Comparison of ENCODE assay signal across 7 mouse cellular contexts in the genomic region with DNA sequence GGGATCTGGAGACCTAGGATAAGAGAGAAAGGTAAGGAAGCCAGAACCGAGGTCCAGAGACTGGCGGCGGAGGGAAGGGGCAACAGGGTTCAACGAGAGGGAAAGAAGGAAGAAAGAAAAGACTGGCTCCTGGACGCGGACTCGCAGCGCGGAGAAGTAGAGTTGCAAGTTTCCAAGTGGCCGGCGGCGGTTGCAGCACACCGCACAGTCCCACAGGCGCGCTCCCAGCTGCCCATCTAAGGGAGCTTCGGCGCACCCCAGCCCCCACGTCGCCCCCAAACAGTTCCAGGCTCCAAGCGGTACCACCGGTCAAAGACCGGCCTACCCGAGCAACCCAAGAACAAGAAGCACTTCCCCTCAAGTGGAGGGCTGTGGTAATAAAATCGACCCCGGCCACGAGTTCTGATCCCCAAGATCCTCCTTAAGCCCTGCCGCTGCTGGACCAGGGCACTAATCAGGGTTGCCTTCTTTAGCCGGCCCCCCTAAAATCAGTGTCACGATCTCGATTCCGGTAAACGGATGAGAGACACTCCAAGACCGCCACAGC. TPM values are rescaled to one million over a fixed set of nuclear protein-coding genes. Genes with fewer than 3 reads are reported as not detected.
DNase-seq lines count a peak whose midpoint lies in the region; ATAC-seq lines count a peak whose summit lies in the region.

No protein-coding gene starts in this region.

- H3K27ac ChIP-seq in lung, embryonic 16.5 days (ENCODE audit: low read length) = peak overlapping the region; percentile 88
- H3K27ac ChIP-seq in embryonic facial prominence, embryonic 13.5 days = peak overlapping the region; percentile 100

- WGBS in lung, embryonic 16.5 days = under 1% methylated on average over 33 of the region's 33 CpGs
- under 1% methylated on average over 33 of the region's 33 CpGs for WGBS in embryonic facial prominence, embryonic 13.5 days

- no peaks in the 10 kb centered on the region for H3K36me3 ChIP-seq in lung, embryonic 16.5 days (ENCODE audit: control insufficient read depth, insufficient read depth, low read length)
- no peaks in the 10 kb centered on the region for H3K36me3 ChIP-seq in embryonic facial prominence, embryonic 13.5 days

- peak overlapping the region; percentile 59 for H3K4me3 ChIP-seq in lung, embryonic 16.5 days (ENCODE audit: low read length)
- peak overlapping the region; percentile 78 for H3K4me3 ChIP-seq in embryonic facial prominence, embryonic 13.5 days

- DNase-seq in lung, postnatal 14 days = no peak
- peak; percentile 33 for DNase-seq in heart, postnatal 4 days
- peak; percentile 47 for DNase-seq in lung, postnatal 10 days
- DNase-seq in c-Kit-positive CD71-positive TER-119-positive erythroid progenitor cells, embryonic 14.5 days (ENCODE audit: low spot score) = no peak

- peak overlapping the region; percentile 73 for H3K9ac ChIP-seq in lung, embryonic 16.5 days (ENCODE audit: low read length)
- peak overlapping the region; percentile 94 for H3K9ac ChIP-seq in embryonic facial prominence, embryonic 13.5 days

- peak; percentile 8; the same call in 1 of the 2 replicates for ATAC-seq in lung, embryonic 16.5 days (ENCODE audit: low read depth)
- ATAC-seq in embryonic facial prominence, embryonic 13.5 days (ENCODE audit: insufficient number of reproducible peaks, insufficient read depth, low FRiP score, low TSS enrichment, low read depth) = no peak
- no peak for ATAC-seq in activated CD4-positive, CD25-positive, alpha-beta regulatory T cell, adult 4 months

- no peaks in the 10 kb centered on the region; the same call in 1 of the 2 replicates for H3K9me3 ChIP-seq in lung, embryonic 16.5 days (ENCODE audit: control insufficient read depth, low read length)
- H3K9me3 ChIP-seq in embryonic facial prominence, embryonic 13.5 days = no peaks in the 10 kb centered on the region

- H3K27me3 ChIP-seq in lung, embryonic 16.5 days (ENCODE audit: control insufficient read depth, insufficient read depth, low read depth, low read length) = peaks cover 45% of the 10 kb centered on the region
- H3K27me3 ChIP-seq in embryonic facial prominence, embryonic 13.5 days = no peaks in the 10 kb centered on the region

- H3K4me1 ChIP-seq in lung, embryonic 16.5 days (replicated peaks; ENCODE audit: control insufficient read depth, insufficient read depth, low read length) = peaks cover 53% of the 10 kb centered on the region
- peaks cover 53% of the 10 kb centered on the region for H3K4me1 ChIP-seq in embryonic facial prominence, embryonic 13.5 days

- H3K4me2 ChIP-seq in lung, embryonic 16.5 days (ENCODE audit: low read depth, low read length) = peak overlapping the region; percentile 92
- peak overlapping the region; percentile 89 for H3K4me2 ChIP-seq in embryonic facial prominence, embryonic 13.5 days

RNA-seq across cellular contexts. Expression of gene Gli2, which starts 0.7 kb away (rescaled TPM):
- 5.6 and 6.3 TPM in 2 replicates for polyA plus RNA-seq in lung, embryonic 16.5 days (2015; fragmentation: Nextera tagmentation; extraction: Ambion mirVana)
- polyA plus RNA-seq in embryonic facial prominence, embryonic 13.5 days (2015; fragmentation: Nextera tagmentation; extraction: Ambion mirVana) = 21.3 and 23.7 TPM in 2 replicates
- total RNA-seq in heart, postnatal 4 days (2021) = 1 to 10 TPM; 4.6 to 5.2 TPM
- not detected for polyA plus RNA-seq in activated CD4-positive, CD25-positive, alpha-beta regulatory T cell, adult 4 months (2017; shearing (Covaris generic))

Comparison
In these comparisons a context has a peak if more than half of its experiments do, and no peak if none do; other contexts are left out.
1. DNase-seq: peak in heart, postnatal 4 days (single experiment) and lung, postnatal 10 days (single experiment); none in lung, postnatal 14 days (single experiment) and c-Kit-positive CD71-positive TER-119-positive erythroid progenitor cells, embryonic 14.5 days (single experiment).